Mouse (Mus musculus) liver, embryonic 14.5 days (tissue): Measurements from ENCODE around the gene Hist2h2ab. TPM values are rescaled to one million over a fixed set of nuclear protein-coding genes. Genes with fewer than 3 reads are reported as not detected.
"Not testable (repeated sequence)": the region's sequence is repeated elsewhere in the genome, so short reads cannot be mapped to it uniquely, and the experiment has no call there.

Experiments used
- ATAC-seq: fragments of 200-750 bp; cut with Nextera tagmentation; 2 replicates; pipeline ENCODE4 v1.8.0; 2017; ENCODE audit warnings: moderate number of reproducible peaks, mild to moderate bottlenecking, moderate library complexity; ENCODE audit not compliant: insufficient read depth
- DNase-seq, 3 experiments: peaks; one replicate each; pipeline ENCODE4 v3.0.0-alpha.2; 2012 to 2013; ENCODE audit warnings: low read depth in 3 of 3, low spot score in 3 of 3
- H3K27ac ChIP-seq: fragments of 300-500 bp; sonication (generic); 2 replicates; pipeline ENCODE4 v1.5.1; 2014; ENCODE audit warnings: moderate library complexity, mild to moderate bottlenecking, control low read depth, inconsistent platforms
- H3K27me3 ChIP-seq: fragments of 300-500 bp; sonication (generic); 2 replicates; pipeline ENCODE4 v1.6.1; 2014; ENCODE audit warnings: mild to moderate bottlenecking, low read length, moderate library complexity; ENCODE audit not compliant: control insufficient read depth, insufficient read depth
- H3K36me3 ChIP-seq: fragments of 300-500 bp; sonication (generic); replicated peaks from 2 replicates; pipeline ENCODE4 v1.6.1; 2014; ENCODE audit warnings: low read depth; ENCODE audit not compliant: control insufficient read depth, insufficient read depth
- H3K4me1 ChIP-seq, 2 experiments: fragments of 200-500 bp in 1 of 2; fragments of 300-500 bp in 1 of 2; sonication (generic) in 1 of 2; replicated peaks; 2 replicates each; pipeline ENCODE4 v1.6.1; 2012 to 2014; ENCODE audit warnings: antibody characterized with exemption in 1 of 2, inconsistent platforms in 1 of 2, low read length in 1 of 2; ENCODE audit not compliant: control insufficient read depth in 2 of 2, insufficient read depth in 2 of 2
- H3K4me2 ChIP-seq: fragments of 300-500 bp; sonication (generic); 2 replicates; pipeline ENCODE4 v1.6.1; 2014; ENCODE audit warnings: low read depth, mild to moderate bottlenecking, control low read depth, moderate library complexity
- H3K4me3 ChIP-seq, 2 experiments: fragments of 200-500 bp in 1 of 2; fragments of 300-500 bp in 1 of 2; sonication (generic) in 1 of 2; 2 replicates each; pipeline ENCODE4 v1.5.1; 2012 to 2014; ENCODE audit warnings: low read depth in 2 of 2, low read length in 2 of 2, mild to moderate bottlenecking in 2 of 2, control low read depth in 1 of 2, inconsistent platforms in 1 of 2, moderate library complexity in 1 of 2; ENCODE audit not compliant: insufficient read depth in 1 of 2
- H3K9ac ChIP-seq: fragments of 300-500 bp; sonication (generic); replicated peaks from 2 replicates; pipeline ENCODE4 v1.6.1; 2014; ENCODE audit warnings: mild to moderate bottlenecking, control low read depth, moderate library complexity
- H3K9me3 ChIP-seq: fragments of 300-500 bp; sonication (generic); 2 replicates; pipeline ENCODE4 v1.6.1; 2016; ENCODE audit warnings: low read length, mixed read lengths; ENCODE audit not compliant: control insufficient read depth
- CTCF ChIP-seq: IDR thresholded peaks from 2 replicates; pipeline ENCODE4 v1.5.1; 2016; ENCODE audit warnings: antibody characterized with exemption, low read depth, control low read depth
- EP300 ChIP-seq: IDR thresholded peaks from 2 replicates; pipeline ENCODE4 v1.6.1; 2016; ENCODE audit warnings: antibody characterized with exemption, low read depth
- WGBS: fragments of 180-500 bp; shearing (Covaris S2); extraction: QIAGEN DNeasy Blood & Tissue Kit; methylation state at CpG from one replicate; pipeline ENCODE4 v1.1.7; 2014; ENCODE audit not compliant: insufficient replicate concordance; 5-methylcytosine and 5-hydroxymethylcytosine counted together
- polyA plus RNA-seq, 2 experiments: library from polyadenylated mRNA; depleted of rRNA in 1 of 2; stranded (reverse) in 1 of 2; unstranded in 1 of 2; fragments of >200 nt; fragmentation: Nextera tagmentation in 1 of 2; extraction: Ambion mirVana in 1 of 2; gene quantifications; 2 replicates each; pipeline versions ENCODE4 v1.2.1 to v1.2.3; 2012 to 2014

Hist2h2ab gene
- polyA plus RNA-seq, 2 experiments = 0.52 to 0.68 TPM

DNA sequence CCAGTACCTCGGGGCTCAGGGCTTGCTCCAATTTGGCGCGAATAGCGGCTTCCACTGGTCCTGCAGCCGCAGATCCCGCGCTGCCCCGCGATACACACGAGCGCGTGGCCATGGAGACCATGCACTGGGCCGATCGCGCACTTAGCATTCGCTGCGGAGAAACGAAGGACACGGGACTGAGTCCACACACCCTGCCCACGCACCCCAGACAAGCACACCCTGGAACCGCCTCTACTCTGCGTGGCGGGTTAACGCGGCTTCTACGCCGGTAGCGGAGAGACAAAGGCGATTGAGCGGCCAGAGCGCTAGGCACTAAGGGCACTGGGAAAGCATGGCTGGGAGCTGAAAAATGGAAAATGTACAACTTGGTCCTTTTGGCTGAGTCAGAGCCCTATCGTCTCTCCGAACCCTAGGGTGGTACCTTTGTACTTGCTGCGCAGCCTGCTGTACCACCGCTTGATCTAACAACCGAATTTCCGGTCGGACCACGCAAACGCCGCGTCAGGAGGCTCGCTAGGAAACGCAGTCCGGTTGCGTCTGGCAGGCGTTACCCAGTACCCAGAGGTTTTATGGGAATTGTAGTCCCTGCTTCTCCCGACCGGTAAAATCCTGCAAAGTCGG lies 22.4 kb upstream of the Hist2h2ab start:
- under 1% methylated on average over 50 of the region's 50 CpGs for WGBS
- Histone ChIP-seq H3K4me2 (peak overlapping the region; percentile 97), H3K9ac (peak overlapping the region; percentile 94), H3K9me3 (no peaks in the 10 kb centered on the region), H3K4me3 (peak overlapping the region; percentile 64 to 70), H3K4me1 (peaks cover 13 to 22% of the 10 kb centered on the region in 2 experiments), H3K27me3 (no peaks in the 10 kb centered on the region; the same call in 1 of the 2 replicates), H3K36me3 (no peaks in the 10 kb centered on the region), H3K27ac (peak overlapping the region; percentile 77)
- TF ChIP-seq CTCF (peak; percentile 35; the same call in 1 of the 2 replicates), EP300 (no peak)
- peak; percentile 90 for ATAC-seq
- peak; percentile 74 to 76 (median 75) for DNase-seq

GRCm38 (mm10) chr3:96198181-96198580 lies 21.5 kb upstream of the Hist2h2ab start:
- Histone ChIP-seq H3K27ac (peak overlapping the region; percentile 77), H3K36me3 (no peaks in the 10 kb centered on the region), H3K4me3 (peak overlapping the region; percentile 33 to 70), H3K4me1 (peaks cover 13 to 22% of the 10 kb centered on the region in 2 experiments), H3K9ac (peak overlapping the region; percentile 94), H3K9me3 (no peaks in the 10 kb centered on the region), H3K27me3 (no peaks in the 10 kb centered on the region), H3K4me2 (peak overlapping the region; percentile 97)
- TF ChIP-seq EP300 (no peak), CTCF (no peak)
- 3% methylated on average over 6 of the region's 6 CpGs for WGBS
- peak; percentile 42; the same call in 1 of the 2 replicates for ATAC-seq
- DNase-seq = peak in 1 of 3 experiments; percentile 45

GRCm38 (mm10) chr3:96198601-96199251 lies 20.9 kb upstream of the Hist2h2ab start:
- not testable (repeated sequence) for H3K27ac ChIP-seq, H3K36me3 ChIP-seq, ATAC-seq, H3K9ac ChIP-seq, H3K4me3 ChIP-seq, H3K27me3 ChIP-seq, H3K9me3 ChIP-seq, DNase-seq
- WGBS = 17% methylated on average over 6 of the region's 8 CpGs
- Histone ChIP-seq H3K4me2 (peak overlapping the region; percentile 35), H3K4me1 (peaks cover 13 to 22% of the 10 kb centered on the region in 2 experiments)

- Histone ChIP-seq H3K4me3 (no peak overlapping the region), H3K4me2 (no peak overlapping the region), H3K27me3 (no peaks in the 10 kb centered on the region), H3K27ac (no peak overlapping the region), H3K4me1 (peaks cover 13 to 22% of the 10 kb centered on the region in 2 experiments), H3K36me3 (no peaks in the 10 kb centered on the region), H3K9me3 (no peaks in the 10 kb centered on the region), H3K9ac (no peak overlapping the region)
- DNase-seq (no peak), ATAC-seq (no peak)
- 41% methylated on average over 2 of the region's 2 CpGs for WGBS
- no peak for TF ChIP-seq CTCF
- no peak for TF ChIP-seq EP300
Observed at GRCm38 (mm10) chr3:96199731-96200130, 19.9 kb upstream of the Hist2h2ab start.

GRCm38 (mm10) chr3:96207819-96208218 lies 11.8 kb upstream of the Hist2h2ab start:
- Histone ChIP-seq H3K4me3 (no peak overlapping the region), H3K4me1 (no peaks in the 10 kb centered on the region), H3K9ac (no peak overlapping the region), H3K36me3 (no peaks in the 10 kb centered on the region), H3K27me3 (no peaks in the 10 kb centered on the region), H3K4me2 (no peak overlapping the region), H3K9me3 (no peaks in the 10 kb centered on the region), H3K27ac (no peak overlapping the region)
- ATAC-seq (no peak), DNase-seq (no peak)
- TF ChIP-seq CTCF = no peak
- WGBS = 71% methylated on average over 3 of the region's 3 CpGs
